Mouse (Mus musculus) heart, postnatal 0 days (tissue): Measurements from ENCODE around the gene Raver1.

Experiments used
- CTCF ChIP-seq: IDR thresholded peaks from 2 replicates; pipeline ENCODE4 v1.5.1; 2016; ENCODE audit warnings: antibody characterized with exemption, control low read depth, low read depth
- EP300 ChIP-seq: IDR thresholded peaks from 2 replicates; pipeline ENCODE4 v1.6.1; 2016; ENCODE audit warnings: antibody characterized with exemption, low read depth

- TF ChIP-seq CTCF: no peak
- no peak for TF ChIP-seq EP300
Measured at GRCm38 (mm10) chr9:21138386-21138785, 46.6 kb upstream of the Raver1 start.
